Mouse (Mus musculus): ENCODE data around the gene Rcan2. TPM values are rescaled to one million over a fixed set of nuclear protein-coding genes. Genes with fewer than 3 reads are reported as not detected.
A peak's percentile ranks its signal among the peaks of the same experiment; 100 is the strongest.

Gene Rcan2
- polyA plus RNA-seq, 1 experiment from 2014 or later: 63.1 TPM

GRCm38 (mm10) chr17:43801595-43802373, 633 bp downstream of the Rcan2 start:
- under 1% methylated on average over 51 of the region's 55 CpGs for WGBS
- Histone ChIP-seq H3K4me3 (ENCODE audit: low read length) (peak overlapping the region; percentile 81), H3K9me3 (replicated peaks; ENCODE audit: control insufficient read depth, low read length) (no peaks in the 10 kb centered on the region), H3K36me3 (ENCODE audit: control insufficient read depth, insufficient read depth) (no peaks in the 10 kb centered on the region), H3K4me2 (ENCODE audit: low read depth, low read length) (peak overlapping the region; percentile 86), H3K4me1 (ENCODE audit: control insufficient read depth, insufficient read depth, low read length) (peaks cover 19% of the 10 kb centered on the region), H3K27me3 (ENCODE audit: control insufficient read depth, insufficient read depth, low read length) (0 out of 2 replicates have a peak, but pooled peaks cover 5% of the 10 kb centered on the region), H3K27ac (ENCODE audit: low read length) (peak overlapping the region; percentile 90), H3K9ac (ENCODE audit: low read length) (peak overlapping the region; percentile 89)
- ATAC-seq (replicated peaks; ENCODE audit: extremely low read depth, insufficient read depth, low FRiP score): peak; percentile 91

- Histone ChIP-seq H3K36me3 (ENCODE audit: control insufficient read depth, insufficient read depth) (no peaks in the 10 kb centered on the region), H3K4me1 (ENCODE audit: control insufficient read depth, insufficient read depth, low read length) (peaks cover 19% of the 10 kb centered on the region), H3K4me3 (ENCODE audit: low read length) (peak overlapping the region; percentile 81), H3K27me3 (ENCODE audit: control insufficient read depth, insufficient read depth, low read length) (0 out of 2 replicates have a peak, but pooled peaks cover 5% of the 10 kb centered on the region), H3K27ac (ENCODE audit: low read length) (peak overlapping the region; percentile 90), H3K4me2 (ENCODE audit: low read depth, low read length) (peak overlapping the region; percentile 86), H3K9ac (ENCODE audit: low read length) (peak overlapping the region; percentile 89), H3K9me3 (replicated peaks; ENCODE audit: control insufficient read depth, low read length) (no peaks in the 10 kb centered on the region)
- ATAC-seq (replicated peaks; ENCODE audit: extremely low read depth, insufficient read depth, low FRiP score): no peak
- WGBS: 29% methylated on average over 11 of the region's 11 CpGs
Measured at GRCm38 (mm10) chr17:43802414-43802813, 1.3 kb downstream of the Rcan2 start.

GRCm38 (mm10) chr17:43803111-43803510, 2.0 kb downstream of the Rcan2 start:
- peak overlapping the region; percentile 81; the same call in 1 of the 2 replicates for H3K4me3 ChIP-seq (ENCODE audit: low read length)

GRCm38 (mm10) chr17:43803764-43804163, 2.6 kb downstream of the Rcan2 start:
- 26% methylated on average over 6 of the region's 6 CpGs for WGBS
- no peaks in the 10 kb centered on the region for H3K36me3 ChIP-seq (ENCODE audit: control insufficient read depth, insufficient read depth)
- H3K4me2 ChIP-seq (ENCODE audit: low read depth, low read length): peak overlapping the region; percentile 86
- H3K9ac ChIP-seq (ENCODE audit: low read length): no peak overlapping the region
- 0 out of 2 replicates have a peak, but pooled peaks cover 5% of the 10 kb centered on the region for H3K27me3 ChIP-seq (ENCODE audit: control insufficient read depth, insufficient read depth, low read length)
- peak overlapping the region; percentile 74 for H3K27ac ChIP-seq (ENCODE audit: low read length)
- H3K4me1 ChIP-seq (ENCODE audit: control insufficient read depth, insufficient read depth, low read length): peaks cover 19% of the 10 kb centered on the region
- no peaks in the 10 kb centered on the region for H3K9me3 ChIP-seq (replicated peaks; ENCODE audit: control insufficient read depth, low read length)
- peak; percentile 49; the same call in 1 of the 2 replicates for ATAC-seq (replicated peaks; ENCODE audit: extremely low read depth, insufficient read depth, low FRiP score)
- H3K4me3 ChIP-seq (ENCODE audit: low read length): no peak overlapping the region; the same call in 1 of the 2 replicates

More at GRCm38 (mm10) chr17:43803111-43803510, 2.0 kb downstream of the Rcan2 start:
- Histone ChIP-seq H3K27ac (ENCODE audit: low read length) (peak overlapping the region; percentile 74), H3K4me1 (ENCODE audit: control insufficient read depth, insufficient read depth, low read length) (peaks cover 19% of the 10 kb centered on the region), H3K27me3 (ENCODE audit: control insufficient read depth, insufficient read depth, low read length) (0 out of 2 replicates have a peak, but pooled peaks cover 5% of the 10 kb centered on the region), H3K4me2 (ENCODE audit: low read depth, low read length) (peak overlapping the region; percentile 86), H3K9ac (ENCODE audit: low read length) (peak overlapping the region; percentile 89), H3K36me3 (ENCODE audit: control insufficient read depth, insufficient read depth) (no peaks in the 10 kb centered on the region), H3K9me3 (replicated peaks; ENCODE audit: control insufficient read depth, low read length) (no peaks in the 10 kb centered on the region)
- no peak for ATAC-seq (replicated peaks; ENCODE audit: extremely low read depth, insufficient read depth, low FRiP score)
- 92% methylated on average over 2 of the region's 2 CpGs for WGBS

- no peak for ATAC-seq (replicated peaks; ENCODE audit: extremely low read depth, insufficient read depth, low FRiP score)
- H3K9ac ChIP-seq (ENCODE audit: low read length): no peak overlapping the region
- no peaks in the 10 kb centered on the region for H3K9me3 ChIP-seq (replicated peaks; ENCODE audit: control insufficient read depth, low read length)
- WGBS: 63% methylated on average over 4 of the region's 4 CpGs
- H3K4me3 ChIP-seq (ENCODE audit: low read length): no peak overlapping the region
- H3K4me1 ChIP-seq (ENCODE audit: control insufficient read depth, insufficient read depth, low read length): peaks cover 23% of the 10 kb centered on the region
- H3K4me2 ChIP-seq (ENCODE audit: low read depth, low read length): no peak overlapping the region
- no peaks in the 10 kb centered on the region; the same call in 1 of the 2 replicates for H3K36me3 ChIP-seq (ENCODE audit: control insufficient read depth, insufficient read depth)
- H3K27me3 ChIP-seq (ENCODE audit: control insufficient read depth, insufficient read depth, low read length): 0 out of 2 replicates have a peak, but pooled peaks cover 5% of the 10 kb centered on the region
- no peak overlapping the region for H3K27ac ChIP-seq (ENCODE audit: low read length)
Measured at GRCm38 (mm10) chr17:43806841-43807240, 5.7 kb downstream of the Rcan2 start.

- Histone ChIP-seq H3K9me3 (replicated peaks; ENCODE audit: control insufficient read depth, low read length) (no peaks in the 10 kb centered on the region), H3K4me1 (ENCODE audit: control insufficient read depth, insufficient read depth, low read length) (peaks cover 18% of the 10 kb centered on the region), H3K36me3 (ENCODE audit: control insufficient read depth, insufficient read depth) (no peaks in the 10 kb centered on the region; the same call in 1 of the 2 replicates), H3K27me3 (ENCODE audit: control insufficient read depth, insufficient read depth, low read length) (no peaks in the 10 kb centered on the region), H3K9ac (ENCODE audit: low read length) (no peak overlapping the region), H3K4me3 (ENCODE audit: low read length) (no peak overlapping the region), H3K27ac (ENCODE audit: low read length) (no peak overlapping the region), H3K4me2 (ENCODE audit: low read depth, low read length) (no peak overlapping the region)
- 36% methylated on average over 4 of the region's 4 CpGs for WGBS
- no peak for ATAC-seq (replicated peaks; ENCODE audit: extremely low read depth, insufficient read depth, low FRiP score)
Measured at GRCm38 (mm10) chr17:43811453-43811852, 10.3 kb downstream of the Rcan2 start.

- no peaks in the 10 kb centered on the region for H3K36me3 ChIP-seq (ENCODE audit: control insufficient read depth, insufficient read depth)
- H3K27ac ChIP-seq (ENCODE audit: low read length): peak overlapping the region; percentile 17
- H3K9ac ChIP-seq (ENCODE audit: low read length): no peak overlapping the region
- WGBS: 78% methylated on average over 4 of the region's 4 CpGs
- H3K27me3 ChIP-seq (ENCODE audit: control insufficient read depth, insufficient read depth, low read length): no peaks in the 10 kb centered on the region
- no peak for ATAC-seq (replicated peaks; ENCODE audit: extremely low read depth, insufficient read depth, low FRiP score)
- H3K4me3 ChIP-seq (ENCODE audit: low read length): no peak overlapping the region
- peaks cover 26% of the 10 kb centered on the region for H3K4me1 ChIP-seq (ENCODE audit: control insufficient read depth, insufficient read depth, low read length)
- H3K9me3 ChIP-seq (replicated peaks; ENCODE audit: control insufficient read depth, low read length): no peaks in the 10 kb centered on the region
- no peak overlapping the region for H3K4me2 ChIP-seq (ENCODE audit: low read depth, low read length)
Measured at GRCm38 (mm10) chr17:43815376-43815775, 14.2 kb downstream of the Rcan2 start.

- Histone ChIP-seq H3K27me3 (ENCODE audit: control insufficient read depth, insufficient read depth, low read length) (no peaks in the 10 kb centered on the region), H3K9me3 (replicated peaks; ENCODE audit: control insufficient read depth, low read length) (no peaks in the 10 kb centered on the region), H3K9ac (ENCODE audit: low read length) (no peak overlapping the region), H3K4me3 (ENCODE audit: low read length) (no peak overlapping the region), H3K27ac (ENCODE audit: low read length) (no peak overlapping the region), H3K36me3 (ENCODE audit: control insufficient read depth, insufficient read depth) (no peaks in the 10 kb centered on the region), H3K4me2 (ENCODE audit: low read depth, low read length) (no peak overlapping the region), H3K4me1 (ENCODE audit: control insufficient read depth, insufficient read depth, low read length) (peaks cover 23% of the 10 kb centered on the region)
- no peak for ATAC-seq (replicated peaks; ENCODE audit: extremely low read depth, insufficient read depth, low FRiP score)
- 90% methylated on average over 1 of the region's 1 CpGs for WGBS
Measured at GRCm38 (mm10) chr17:43816480-43816879, 15.3 kb downstream of the Rcan2 start.

GRCm38 (mm10) chr17:43817171-43817570, 16.0 kb downstream of the Rcan2 start:
- H3K4me1 ChIP-seq (ENCODE audit: control insufficient read depth, insufficient read depth, low read length): peaks cover 23% of the 10 kb centered on the region
- ATAC-seq (replicated peaks; ENCODE audit: extremely low read depth, insufficient read depth, low FRiP score): no peak
- H3K36me3 ChIP-seq (ENCODE audit: control insufficient read depth, insufficient read depth): no peaks in the 10 kb centered on the region
- no peak overlapping the region; the same call in 1 of the 2 replicates for H3K27ac ChIP-seq (ENCODE audit: low read length)
- no peak overlapping the region for H3K4me2 ChIP-seq (ENCODE audit: low read depth, low read length)
- H3K9me3 ChIP-seq (replicated peaks; ENCODE audit: control insufficient read depth, low read length): no peaks in the 10 kb centered on the region
- 72% methylated on average over 10 of the region's 10 CpGs for WGBS
- no peak overlapping the region for H3K9ac ChIP-seq (ENCODE audit: low read length)
- no peaks in the 10 kb centered on the region for H3K27me3 ChIP-seq (ENCODE audit: control insufficient read depth, insufficient read depth, low read length)
- H3K4me3 ChIP-seq (ENCODE audit: low read length): no peak overlapping the region

Data from heart, embryonic 16.5 days (tissue).